Mouse (Mus musculus) ES-E14 (cell line): ENCODE results near the gene Phgr1. TPM values are rescaled to one million over a fixed set of nuclear protein-coding genes. Genes with fewer than 3 reads are reported as not detected.

Source experiments
- DNase-seq: peaks from one replicate; pipeline ENCODE4 v3.0.0-alpha.2; 2013; ENCODE audit warnings: low read depth, low spot score
- H3K27ac ChIP-seq: 2 replicates; pipeline ENCODE4 v1.5.1; 2012; ENCODE audit warnings: low read depth, mild to moderate bottlenecking, low read length, moderate library complexity, mixed read lengths; ENCODE audit not compliant: poor library complexity, insufficient read depth, severe bottlenecking
- H3K36me3 ChIP-seq: 2 replicates; pipeline ENCODE4 v1.6.1; 2012; ENCODE audit warnings: mild to moderate bottlenecking, low read length, moderate library complexity, mixed read lengths; ENCODE audit not compliant: control insufficient read depth, poor library complexity, insufficient read depth, severe bottlenecking
- H3K4me1 ChIP-seq, 2 experiments: fragments of 150-350 bp in 1 of 2; sonication (generic) in 1 of 2; 2 replicates each; pipeline ENCODE4 v1.6.1; 2012; ENCODE audit warnings: low read length in 2 of 2, mild to moderate bottlenecking in 1 of 2, mixed read lengths in 1 of 2; ENCODE audit not compliant: control insufficient read depth in 2 of 2, insufficient read depth in 2 of 2, poor library complexity in 1 of 2
- H3K4me3 ChIP-seq, 2 experiments: fragments of 150-350 bp in 1 of 2; sonication (generic) in 1 of 2; 2 replicates each; pipeline ENCODE4 v1.5.1; 2012; ENCODE audit warnings: low read length in 2 of 2, low read depth in 1 of 2, mild to moderate bottlenecking in 1 of 2, mixed read lengths in 1 of 2; ENCODE audit not compliant: insufficient read depth in 1 of 2, poor library complexity in 1 of 2, severe bottlenecking in 1 of 2
- H3K9ac ChIP-seq: 2 replicates; pipeline ENCODE4 v1.6.1; 2012; ENCODE audit warnings: low read depth, mild to moderate bottlenecking, low read length, mixed read lengths; ENCODE audit not compliant: poor library complexity, insufficient read depth, severe bottlenecking
- H3K9me3 ChIP-seq: fragments of 150-350 bp; sonication (generic); 2 replicates; pipeline ENCODE4 v1.6.1; 2012; ENCODE audit warnings: low read depth, mild to moderate bottlenecking, low read length; ENCODE audit not compliant: control insufficient read depth, insufficient read depth
- CHD2 ChIP-seq: IDR thresholded peaks from 2 replicates; pipeline ENCODE4 v1.6.1; 2014; ENCODE audit warnings: mild to moderate bottlenecking, low read depth, low read length, inconsistent platforms
- HCFC1 ChIP-seq: IDR thresholded peaks from 2 replicates; pipeline ENCODE4 v1.6.1; 2012; ENCODE audit warnings: low read length, inconsistent platforms, borderline replicate concordance; ENCODE audit not compliant: insufficient read depth
- MAFK ChIP-seq: IDR thresholded peaks from 2 replicates; pipeline ENCODE4 v1.6.1; 2014; ENCODE audit warnings: mild to moderate bottlenecking, low read depth, low read length, inconsistent platforms; ENCODE audit not compliant: insufficient read depth
- ZC3H11A ChIP-seq: IDR thresholded peaks from 2 replicates; pipeline ENCODE4 v1.6.1; 2012; ENCODE audit warnings: low read depth, mild to moderate bottlenecking, inconsistent platforms, low read length, borderline replicate concordance
- ZNF384 ChIP-seq: IDR thresholded peaks from 2 replicates; pipeline ENCODE4 v1.6.1; 2012; ENCODE audit warnings: low read depth, low read length, inconsistent platforms
- in situ Hi-C, 2 experiments: fragments of 600-800 bp; cut with MboI; formaldehyde crosslinking; loops; one replicate each; pipeline ENCODE4 v1.15.1; 2025; ENCODE audit warnings: low sequenced_read_pairs in 2 of 2, inconsistent platforms in 1 of 2; ENCODE audit not compliant: unreplicated experiment in 2 of 2
- total RNA-seq: library from RNA; depleted of rRNA; stranded (reverse); fragments of 300-350 nt; gene quantifications from 2 replicates; pipeline ENCODE4 v1.2.3, GENCODE M21; 2012

Phgr1 gene
- total RNA-seq, 1 experiment, result not detected

DNA sequence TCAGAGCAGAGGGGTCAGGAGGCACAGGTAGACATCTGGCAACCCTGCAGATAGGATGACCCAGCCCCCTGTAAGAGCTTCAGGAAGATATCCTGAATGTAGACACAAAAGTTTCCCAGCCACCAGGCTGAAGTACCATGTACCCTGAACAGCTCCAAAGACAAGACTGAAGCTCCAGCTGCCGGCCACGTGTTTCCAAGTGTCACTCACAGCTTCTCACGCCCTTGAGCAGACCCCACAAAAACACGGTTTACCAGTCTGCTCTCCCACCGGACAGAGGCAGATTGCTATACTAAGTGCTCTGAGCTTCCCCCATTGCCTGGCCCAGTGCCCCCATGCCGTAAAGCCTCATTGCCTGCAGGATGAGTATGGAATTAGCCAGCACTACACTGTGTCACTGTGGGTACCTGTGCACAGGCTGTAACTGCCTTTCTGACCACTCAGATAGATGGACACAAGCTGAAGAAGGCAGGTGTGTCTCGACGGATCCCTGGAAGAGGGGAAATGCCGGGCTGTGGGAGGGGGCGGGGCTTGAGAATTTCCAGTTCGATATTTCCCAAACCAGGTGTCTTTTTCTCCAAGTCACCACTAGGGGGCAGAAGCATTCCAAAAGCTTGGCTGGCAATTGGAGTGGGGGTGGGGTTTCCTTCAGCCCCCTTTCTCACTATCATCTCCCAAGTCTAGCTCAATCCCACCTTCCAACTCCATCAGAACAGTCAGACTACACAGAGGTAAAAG lies 8.3 kb upstream of the Phgr1 start:
- TF ChIP-seq ZNF384 (no peak), ZC3H11A (peak; percentile 17; the same call in 1 of the 2 replicates), HCFC1 (no peak), CHD2 (peak; percentile 47; the same call in 1 of the 2 replicates), MAFK (0 out of 2 replicates have a peak, but pooled peaks have one; percentile 10)
- H3K9ac ChIP-seq, result no peak overlapping the region
- no peak overlapping the region for H3K27ac ChIP-seq
- peak; percentile 80 for DNase-seq
- H3K36me3 ChIP-seq, result no peaks in the 10 kb centered on the region
- H3K9me3 ChIP-seq, result no peaks in the 10 kb centered on the region
- peaks cover 4 to 17% of the 10 kb centered on the region in 2 experiments for H3K4me1 ChIP-seq
- H3K4me3 ChIP-seq, result no peak overlapping the region
- in situ Hi-C loops, result no loop called here

DNA sequence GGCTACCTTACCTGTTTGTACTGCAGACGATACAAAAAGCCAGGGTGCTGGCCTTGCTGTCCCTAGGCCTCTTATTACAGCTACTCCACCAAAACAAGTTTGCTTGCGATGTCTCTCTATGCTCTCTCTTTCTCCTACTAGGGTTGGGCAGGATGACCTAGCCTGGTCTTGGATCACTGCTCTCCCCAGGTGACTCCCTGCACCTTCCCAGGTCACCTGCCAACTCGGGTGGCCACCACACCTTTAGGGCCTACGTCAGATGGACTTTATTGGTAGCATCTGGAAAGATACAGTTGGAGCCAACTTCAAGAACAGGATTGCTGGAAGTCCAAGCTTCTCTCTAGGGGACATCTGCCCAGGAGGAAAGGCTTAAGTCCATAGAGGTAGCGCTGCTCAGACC lies 7.7 kb upstream of the Phgr1 start:
- in situ Hi-C loops, result no loop called here
- no peaks in the 10 kb centered on the region for H3K9me3 ChIP-seq
- TF ChIP-seq CHD2, result no peak
- TF ChIP-seq ZNF384, result no peak
- TF ChIP-seq MAFK, result no peak
- no peak for TF ChIP-seq ZC3H11A
- TF ChIP-seq HCFC1, result no peak
- DNase-seq, result no peak
- no peak overlapping the region for H3K27ac ChIP-seq
- no peaks in the 10 kb centered on the region for H3K36me3 ChIP-seq
- H3K4me3 ChIP-seq, result no peak overlapping the region
- peaks cover 4 to 17% of the 10 kb centered on the region in 2 experiments for H3K4me1 ChIP-seq
- H3K9ac ChIP-seq, result no peak overlapping the region

DNA sequence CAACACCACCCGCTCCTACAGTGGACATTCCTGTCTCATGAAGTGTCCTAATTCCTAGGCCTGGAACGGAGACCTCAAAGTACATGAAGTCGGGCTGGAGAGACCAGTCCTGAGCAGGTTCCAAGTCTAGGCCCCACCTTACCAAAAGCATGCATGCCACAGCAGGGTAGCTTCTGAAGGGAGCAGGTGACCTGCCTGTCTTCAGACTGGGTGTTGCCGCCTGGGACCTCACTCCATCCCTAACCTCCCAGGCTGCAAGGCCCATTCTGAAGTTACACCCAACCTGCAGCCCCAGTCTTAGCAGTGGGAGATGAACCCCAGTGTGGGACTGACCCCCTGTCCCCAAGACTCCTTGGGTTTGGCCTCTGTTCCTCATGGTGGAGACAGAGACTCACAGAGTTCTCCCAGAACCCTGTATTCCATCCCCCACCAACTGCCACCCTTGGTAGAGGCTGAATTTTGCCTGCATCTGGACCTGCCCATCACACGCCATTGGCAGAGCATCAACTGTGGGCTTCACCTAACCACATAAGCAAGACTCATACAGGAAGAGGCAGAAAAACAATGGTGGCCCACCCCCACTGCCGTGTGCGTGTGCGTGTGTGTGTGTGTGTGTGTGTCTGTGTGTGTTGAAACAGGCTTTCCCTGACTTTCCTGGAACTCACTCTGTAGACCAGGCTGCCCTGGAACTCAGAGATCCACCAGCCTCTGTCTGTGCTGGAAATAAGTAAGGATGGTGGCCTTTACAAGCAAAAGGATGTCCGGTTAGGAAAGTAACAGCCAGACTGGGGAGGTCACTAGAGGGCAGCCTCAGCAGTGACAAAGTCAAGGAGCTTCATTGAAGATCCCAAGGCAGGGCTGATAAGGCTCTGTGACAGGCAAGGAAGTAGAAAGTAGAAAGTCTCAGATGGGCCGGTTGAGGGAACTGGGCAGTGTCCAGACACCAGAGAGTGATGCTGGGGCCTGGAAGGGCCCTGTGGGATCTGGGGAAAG lies 6.2 kb upstream of the Phgr1 start:
- no peak overlapping the region for H3K4me3 ChIP-seq
- H3K4me1 ChIP-seq, result peaks cover 4 to 16% of the 10 kb centered on the region in 2 experiments
- TF ChIP-seq HCFC1, result no peak
- no peaks in the 10 kb centered on the region for H3K9me3 ChIP-seq
- in situ Hi-C loops, result no loop called here
- no peak overlapping the region for H3K27ac ChIP-seq
- no peak overlapping the region for H3K9ac ChIP-seq
- no peak for DNase-seq
- H3K36me3 ChIP-seq, result no peaks in the 10 kb centered on the region

DNA sequence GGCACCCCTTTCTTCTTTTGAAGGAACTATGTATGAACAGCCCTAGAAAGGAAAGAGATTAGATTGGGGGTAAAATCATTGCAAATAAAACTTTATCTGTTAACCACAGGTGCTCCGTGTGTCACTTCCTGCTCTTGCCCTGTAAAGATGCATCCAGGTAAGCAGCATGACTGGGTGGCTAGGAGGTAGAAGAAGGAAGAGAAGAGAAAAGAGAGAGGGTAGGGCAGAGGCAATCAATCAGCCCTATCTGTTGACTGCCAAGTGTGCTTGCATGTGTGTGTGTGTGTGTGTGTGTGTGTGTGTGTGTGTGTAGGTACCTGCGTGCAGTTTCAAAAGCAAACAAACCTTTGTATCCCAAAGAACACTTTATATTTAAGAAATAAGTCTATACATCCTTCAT lies 2.0 kb downstream of the Phgr1 start:
- no peaks in the 10 kb centered on the region for H3K4me1 ChIP-seq
- no peak overlapping the region for H3K4me3 ChIP-seq
- DNase-seq, result no peak
- no peak overlapping the region for H3K27ac ChIP-seq
- no peak for TF ChIP-seq ZC3H11A
- TF ChIP-seq ZNF384, result no peak
- no peak for TF ChIP-seq CHD2
- TF ChIP-seq MAFK, result no peak
- no peak for TF ChIP-seq HCFC1
- no peak overlapping the region for H3K9ac ChIP-seq
- H3K36me3 ChIP-seq, result no peaks in the 10 kb centered on the region
- H3K9me3 ChIP-seq, result no peaks in the 10 kb centered on the region
- in situ Hi-C loops, result no loop called here
